Mouse (Mus musculus): ENCODE measurements around the gene Dzip1. TPM values are rescaled to one million over a fixed set of nuclear protein-coding genes. Genes with fewer than 3 reads are reported as not detected.

The Dzip1 gene
- polyA plus RNA-seq, 1 experiment from 2014 or later = 7.3 TPM

DNA sequence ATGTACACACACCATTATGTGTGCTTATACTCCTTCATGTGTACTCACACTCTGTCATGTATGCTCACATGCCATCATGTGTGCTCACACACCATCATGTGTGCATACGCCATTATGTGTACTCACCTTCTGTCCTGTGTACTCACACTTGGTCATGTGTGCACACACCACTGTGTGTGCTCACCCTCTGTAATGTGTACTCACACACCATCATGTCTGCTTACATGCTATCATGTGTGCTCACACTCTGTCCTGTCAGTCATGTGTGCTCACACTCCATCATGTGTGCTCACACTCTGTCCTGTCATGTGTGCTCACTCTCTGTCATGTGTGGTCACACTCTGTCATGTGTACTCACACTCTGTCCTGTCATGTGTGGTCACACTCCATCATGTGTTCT lies 85.2 kb downstream of the Dzip1 start:
- H3K9me3 ChIP-seq (ENCODE audit: control insufficient read depth, low read length) = no peaks in the 10 kb centered on the region
- H3K4me2 ChIP-seq (ENCODE audit: low read length) = no peak overlapping the region
- H3K27me3 ChIP-seq (ENCODE audit: control insufficient read depth, insufficient read depth, low read length) = no peaks in the 10 kb centered on the region
- WGBS = 86% methylated on average over 1 of the region's 1 CpGs
- ATAC-seq (ENCODE audit: insufficient number of reproducible peaks, insufficient read depth, low FRiP score, low read depth) = no peak
- H3K4me1 ChIP-seq (ENCODE audit: control insufficient read depth in 2 of 2, insufficient read depth in 2 of 2, low read length in 2 of 2) = no peaks in the 10 kb centered on the region
- H3K4me3 ChIP-seq (ENCODE audit: control insufficient read depth in 1 of 2, insufficient read depth in 1 of 2, low read depth in 1 of 2, low read length in 2 of 2) = no peak overlapping the region
- no peak overlapping the region for H3K9ac ChIP-seq (ENCODE audit: low read length)
- no peak overlapping the region for H3K27ac ChIP-seq (replicated peaks in 1 of 2; ENCODE audit: control insufficient read depth in 1 of 2, insufficient read depth in 1 of 2, low read depth in 2 of 2, low read length in 2 of 2)
- no peaks in the 10 kb centered on the region for H3K36me3 ChIP-seq (ENCODE audit: control insufficient read depth, insufficient read depth, low read length)

DNA sequence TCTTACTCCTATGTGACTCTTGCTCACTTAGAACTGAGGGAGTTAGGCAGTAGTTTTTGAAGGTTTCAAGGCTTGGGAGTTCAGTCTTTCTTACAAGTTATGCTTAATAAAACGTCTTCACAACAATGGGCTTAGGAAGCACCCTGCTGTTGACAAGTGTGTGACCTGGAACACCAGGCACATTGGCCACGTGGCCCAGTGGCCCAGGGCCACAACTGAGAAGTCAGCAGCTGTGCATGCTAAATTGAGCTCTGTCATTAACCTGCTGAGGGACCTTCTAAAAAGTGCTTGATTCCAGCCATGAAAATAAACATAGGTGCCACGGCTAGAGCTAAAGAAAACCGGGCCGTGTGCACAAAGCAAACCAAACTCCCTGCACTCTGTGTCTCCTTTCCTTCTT lies 85.8 kb downstream of the Dzip1 start:
- no peak for ATAC-seq (ENCODE audit: insufficient number of reproducible peaks, insufficient read depth, low FRiP score, low read depth)
- no peaks in the 10 kb centered on the region for H3K27me3 ChIP-seq (ENCODE audit: control insufficient read depth, insufficient read depth, low read length)
- H3K4me1 ChIP-seq (ENCODE audit: control insufficient read depth in 2 of 2, insufficient read depth in 2 of 2, low read length in 2 of 2) = no peaks in the 10 kb centered on the region
- H3K4me2 ChIP-seq (ENCODE audit: low read length) = no peak overlapping the region
- no peaks in the 10 kb centered on the region for H3K9me3 ChIP-seq (ENCODE audit: control insufficient read depth, low read length)
- no peak overlapping the region for H3K9ac ChIP-seq (ENCODE audit: low read length)
- H3K36me3 ChIP-seq (ENCODE audit: control insufficient read depth, insufficient read depth, low read length) = no peaks in the 10 kb centered on the region
- no peak overlapping the region for H3K27ac ChIP-seq (replicated peaks in 1 of 2; ENCODE audit: control insufficient read depth in 1 of 2, insufficient read depth in 1 of 2, low read depth in 2 of 2, low read length in 2 of 2)
- 58% methylated on average over 5 of the region's 5 CpGs for WGBS
- H3K4me3 ChIP-seq (ENCODE audit: control insufficient read depth in 1 of 2, insufficient read depth in 1 of 2, low read depth in 1 of 2, low read length in 2 of 2) = no peak overlapping the region

DNA sequence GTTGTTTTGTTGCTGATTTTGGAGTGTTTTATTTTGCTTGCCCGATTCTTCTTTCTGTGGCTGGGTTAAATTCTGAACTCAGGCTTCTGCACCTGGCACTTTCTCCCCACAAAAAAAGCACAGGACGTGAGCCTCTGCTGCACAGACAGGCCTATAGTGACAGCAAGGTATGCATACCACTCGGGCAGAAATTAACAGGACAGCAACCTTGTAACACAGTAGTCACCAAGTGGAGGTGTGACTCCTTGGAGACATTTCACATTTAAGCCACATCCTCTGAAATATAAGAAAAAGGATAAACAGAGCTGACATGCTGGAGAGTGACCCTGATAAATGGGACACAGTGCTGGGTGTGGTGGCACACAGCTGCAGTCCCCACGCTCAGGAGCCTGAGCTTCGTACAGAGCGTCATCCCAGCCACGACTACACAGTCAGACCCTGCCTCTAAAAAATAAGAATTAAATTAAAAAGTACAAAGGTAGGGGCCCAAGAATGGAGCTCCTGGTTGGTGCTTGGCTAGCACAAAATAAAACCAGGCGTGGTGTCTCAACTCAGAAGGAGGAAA lies 86.6 kb downstream of the Dzip1 start:
- H3K27ac ChIP-seq (replicated peaks in 1 of 2; ENCODE audit: control insufficient read depth in 1 of 2, insufficient read depth in 1 of 2, low read depth in 2 of 2, low read length in 2 of 2) = no peak overlapping the region
- H3K4me1 ChIP-seq (ENCODE audit: control insufficient read depth in 2 of 2, insufficient read depth in 2 of 2, low read length in 2 of 2) = no peaks in the 10 kb centered on the region
- no peaks in the 10 kb centered on the region for H3K36me3 ChIP-seq (ENCODE audit: control insufficient read depth, insufficient read depth, low read length)
- H3K9ac ChIP-seq (ENCODE audit: low read length) = no peak overlapping the region
- no peak overlapping the region for H3K4me3 ChIP-seq (ENCODE audit: control insufficient read depth in 1 of 2, insufficient read depth in 1 of 2, low read depth in 1 of 2, low read length in 2 of 2)
- H3K27me3 ChIP-seq (ENCODE audit: control insufficient read depth, insufficient read depth, low read length) = no peaks in the 10 kb centered on the region
- no peaks in the 10 kb centered on the region for H3K9me3 ChIP-seq (ENCODE audit: control insufficient read depth, low read length)
- ATAC-seq (ENCODE audit: insufficient number of reproducible peaks, insufficient read depth, low FRiP score, low read depth) = no peak
- WGBS = 78% methylated on average over 8 of the region's 8 CpGs
- no peak overlapping the region for H3K4me2 ChIP-seq (ENCODE audit: low read length)

DNA sequence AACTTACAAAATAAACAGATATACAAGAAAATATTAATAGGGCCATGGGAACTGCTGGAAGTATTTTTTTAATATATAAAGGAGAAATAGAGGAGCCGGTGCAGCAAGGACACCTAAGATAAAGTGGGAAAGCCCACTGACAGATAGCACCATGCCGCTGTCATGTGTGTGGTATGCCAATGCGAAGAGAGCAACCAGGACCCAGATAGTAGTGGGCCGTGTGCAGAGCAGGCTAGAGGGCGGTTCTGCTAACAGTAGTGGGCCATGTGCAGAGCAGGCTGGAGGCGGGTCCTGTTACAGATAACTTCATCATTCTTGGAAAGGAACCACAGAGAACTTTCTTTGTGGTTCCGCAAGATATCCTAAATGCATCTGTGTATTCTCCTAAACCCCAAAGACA lies 88.5 kb downstream of the Dzip1 start:
- 67% methylated on average over 7 of the region's 7 CpGs for WGBS
- Histone ChIP-seq H3K4me3 (ENCODE audit: control insufficient read depth in 1 of 2, insufficient read depth in 1 of 2, low read depth in 1 of 2, low read length in 2 of 2) (no peak overlapping the region), H3K36me3 (ENCODE audit: control insufficient read depth, insufficient read depth, low read length) (no peaks in the 10 kb centered on the region), H3K4me1 (ENCODE audit: control insufficient read depth in 2 of 2, insufficient read depth in 2 of 2, low read length in 2 of 2) (no peaks in the 10 kb centered on the region), H3K27me3 (ENCODE audit: control insufficient read depth, insufficient read depth, low read length) (no peaks in the 10 kb centered on the region), H3K27ac (replicated peaks in 1 of 2; ENCODE audit: control insufficient read depth in 1 of 2, insufficient read depth in 1 of 2, low read depth in 2 of 2, low read length in 2 of 2) (no peak overlapping the region), H3K9ac (ENCODE audit: low read length) (no peak overlapping the region), H3K9me3 (ENCODE audit: control insufficient read depth, low read length) (no peaks in the 10 kb centered on the region), H3K4me2 (ENCODE audit: low read length) (no peak overlapping the region)
- no peak for ATAC-seq (ENCODE audit: insufficient number of reproducible peaks, insufficient read depth, low FRiP score, low read depth)

DNA sequence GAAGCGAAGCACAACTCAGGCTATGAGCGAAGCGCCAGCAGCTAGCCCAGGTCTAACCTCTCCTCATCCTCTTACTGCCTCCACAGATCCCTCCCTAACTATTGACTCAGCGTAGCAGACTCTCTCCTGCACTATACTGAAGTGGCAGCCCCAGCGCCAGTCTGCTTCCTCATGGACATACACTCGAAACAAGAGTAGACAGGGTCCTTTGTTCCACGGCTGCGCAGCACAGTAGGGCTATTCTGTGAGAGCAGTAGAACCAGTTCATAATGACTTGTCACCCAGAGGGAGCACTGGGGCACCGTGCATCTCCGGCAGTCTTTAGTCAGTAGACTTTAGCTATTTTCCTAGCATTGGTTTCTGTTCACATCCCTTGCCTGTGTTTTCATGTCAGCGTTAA lies 89.1 kb downstream of the Dzip1 start:
- H3K4me2 ChIP-seq (ENCODE audit: low read length) = no peak overlapping the region
- 87% methylated on average over 11 of the region's 11 CpGs for WGBS
- H3K9ac ChIP-seq (ENCODE audit: low read length) = no peak overlapping the region
- no peak overlapping the region for H3K27ac ChIP-seq (replicated peaks in 1 of 2; ENCODE audit: control insufficient read depth in 1 of 2, insufficient read depth in 1 of 2, low read depth in 2 of 2, low read length in 2 of 2)
- no peaks in the 10 kb centered on the region for H3K27me3 ChIP-seq (ENCODE audit: control insufficient read depth, insufficient read depth, low read length)
- no peak for ATAC-seq (ENCODE audit: insufficient number of reproducible peaks, insufficient read depth, low FRiP score, low read depth)
- no peaks in the 10 kb centered on the region for H3K9me3 ChIP-seq (ENCODE audit: control insufficient read depth, low read length)
- no peaks in the 10 kb centered on the region for H3K4me1 ChIP-seq (ENCODE audit: control insufficient read depth in 2 of 2, insufficient read depth in 2 of 2, low read length in 2 of 2)
- H3K36me3 ChIP-seq (ENCODE audit: control insufficient read depth, insufficient read depth, low read length) = no peaks in the 10 kb centered on the region
- H3K4me3 ChIP-seq (ENCODE audit: control insufficient read depth in 1 of 2, insufficient read depth in 1 of 2, low read depth in 1 of 2, low read length in 2 of 2) = no peak overlapping the region

DNA sequence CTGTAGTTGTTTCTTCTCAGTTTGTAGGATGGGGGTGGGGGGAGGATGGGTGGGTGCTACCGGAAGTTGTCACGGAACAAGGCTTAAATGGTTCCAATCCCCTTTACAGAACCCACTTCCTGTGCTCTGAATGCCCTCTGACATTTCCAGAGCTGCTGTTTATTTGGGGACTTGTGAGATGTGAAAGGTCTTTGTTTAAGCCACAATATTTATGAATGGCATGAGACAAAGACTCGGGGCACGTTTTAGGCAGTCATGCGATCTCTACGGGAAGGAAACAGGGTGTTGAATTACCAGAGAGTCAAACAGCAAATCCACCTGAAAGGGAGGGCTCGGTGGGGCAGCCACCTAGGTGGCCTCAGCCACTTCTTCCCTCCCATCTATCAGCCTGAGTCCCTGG lies 90.9 kb downstream of the Dzip1 start:
- Histone ChIP-seq H3K4me3 (ENCODE audit: control insufficient read depth in 1 of 2, insufficient read depth in 1 of 2, low read depth in 1 of 2, low read length in 2 of 2) (no peak overlapping the region), H3K27me3 (ENCODE audit: control insufficient read depth, insufficient read depth, low read length) (no peaks in the 10 kb centered on the region), H3K9ac (ENCODE audit: low read length) (no peak overlapping the region), H3K4me1 (ENCODE audit: control insufficient read depth in 2 of 2, insufficient read depth in 2 of 2, low read length in 2 of 2) (no peaks in the 10 kb centered on the region), H3K27ac (replicated peaks in 1 of 2; ENCODE audit: control insufficient read depth in 1 of 2, insufficient read depth in 1 of 2, low read depth in 2 of 2, low read length in 2 of 2) (no peak overlapping the region), H3K36me3 (ENCODE audit: control insufficient read depth, insufficient read depth, low read length) (no peaks in the 10 kb centered on the region), H3K4me2 (ENCODE audit: low read length) (no peak overlapping the region), H3K9me3 (ENCODE audit: control insufficient read depth, low read length) (no peaks in the 10 kb centered on the region)
- 37% methylated on average over 7 of the region's 7 CpGs for WGBS
- ATAC-seq (ENCODE audit: insufficient number of reproducible peaks, insufficient read depth, low FRiP score, low read depth) = no peak

DNA sequence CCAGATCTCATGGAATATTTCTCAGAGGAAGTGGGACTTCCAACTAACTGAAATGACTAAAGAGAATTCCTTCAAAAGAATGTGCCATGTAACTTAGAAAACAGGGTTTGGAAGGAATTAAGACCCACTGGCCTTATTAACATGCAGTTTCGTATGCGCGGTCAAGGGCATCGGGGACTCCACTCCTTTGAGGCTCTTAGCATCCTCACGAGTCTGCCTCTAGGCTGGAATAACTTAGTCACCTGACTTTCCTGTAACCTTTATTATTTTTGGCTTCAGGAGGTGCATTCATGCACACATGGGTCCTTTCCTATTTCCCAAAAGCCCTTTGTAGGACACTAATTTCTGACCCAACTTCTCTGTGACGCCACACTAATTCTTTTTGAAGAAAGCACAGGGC lies 92.0 kb downstream of the Dzip1 start:
- Histone ChIP-seq H3K4me1 (ENCODE audit: control insufficient read depth in 2 of 2, insufficient read depth in 2 of 2, low read length in 2 of 2) (no peaks in the 10 kb centered on the region), H3K9ac (ENCODE audit: low read length) (no peak overlapping the region), H3K36me3 (ENCODE audit: control insufficient read depth, insufficient read depth, low read length) (no peaks in the 10 kb centered on the region), H3K4me2 (ENCODE audit: low read length) (no peak overlapping the region), H3K9me3 (ENCODE audit: control insufficient read depth, low read length) (no peaks in the 10 kb centered on the region), H3K27ac (replicated peaks in 1 of 2; ENCODE audit: control insufficient read depth in 1 of 2, insufficient read depth in 1 of 2, low read depth in 2 of 2, low read length in 2 of 2) (no peak overlapping the region), H3K4me3 (ENCODE audit: control insufficient read depth in 1 of 2, insufficient read depth in 1 of 2, low read depth in 1 of 2, low read length in 2 of 2) (no peak overlapping the region), H3K27me3 (ENCODE audit: control insufficient read depth, insufficient read depth, low read length) (no peaks in the 10 kb centered on the region)
- 77% methylated on average over 6 of the region's 6 CpGs for WGBS
- no peak for ATAC-seq (ENCODE audit: insufficient number of reproducible peaks, insufficient read depth, low FRiP score, low read depth)

DNA sequence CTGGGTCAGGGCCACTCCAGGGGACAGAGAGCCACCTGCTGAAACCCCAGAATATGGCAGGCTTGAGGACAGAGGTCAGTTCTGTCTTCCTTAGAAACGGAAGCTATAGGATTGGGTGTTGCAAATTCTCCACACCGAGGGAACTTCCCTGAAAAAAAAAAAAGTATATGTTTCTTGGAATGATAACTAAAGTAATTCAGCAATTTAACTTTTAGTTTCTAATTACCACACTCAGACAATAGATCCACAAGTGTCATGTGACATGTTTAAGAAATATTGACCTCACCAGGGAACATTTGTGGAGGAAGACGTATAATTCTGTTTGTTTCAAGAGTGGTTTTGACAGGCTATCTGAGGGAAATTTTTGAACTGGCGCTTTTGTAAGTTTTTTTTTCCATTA lies 93.7 kb downstream of the Dzip1 start:
- Histone ChIP-seq H3K4me3 (ENCODE audit: control insufficient read depth in 1 of 2, insufficient read depth in 1 of 2, low read depth in 1 of 2, low read length in 2 of 2) (no peak overlapping the region), H3K9ac (ENCODE audit: low read length) (no peak overlapping the region), H3K36me3 (ENCODE audit: control insufficient read depth, insufficient read depth, low read length) (no peaks in the 10 kb centered on the region), H3K27ac (replicated peaks in 1 of 2; ENCODE audit: control insufficient read depth in 1 of 2, insufficient read depth in 1 of 2, low read depth in 2 of 2, low read length in 2 of 2) (no peak overlapping the region), H3K4me2 (ENCODE audit: low read length) (no peak overlapping the region), H3K27me3 (ENCODE audit: control insufficient read depth, insufficient read depth, low read length) (no peaks in the 10 kb centered on the region), H3K9me3 (ENCODE audit: control insufficient read depth, low read length) (no peaks in the 10 kb centered on the region), H3K4me1 (ENCODE audit: control insufficient read depth in 2 of 2, insufficient read depth in 2 of 2, low read length in 2 of 2) (no peaks in the 10 kb centered on the region)
- ATAC-seq (ENCODE audit: insufficient number of reproducible peaks, insufficient read depth, low FRiP score, low read depth) = no peak
- WGBS = 67% methylated on average over 4 of the region's 4 CpGs
